In genomic region chr17:15059646-15060045, GRCm38 (mm10) we compare ENCODE assay signal across 24 mouse cellular contexts. TPM values are rescaled to one million over a fixed set of nuclear protein-coding genes. Genes with fewer than 3 reads are reported as not detected.
"Had no signal": no experiment of that assay in that cellular context is flagged by ENCODE, and none has a peak within 500 bp of the region (broad histone marks: within the 10 kb centered on the region; RNA-seq: fewer than 3 reads in every experiment).

No protein-coding gene starts in this region.

- H3K9ac ChIP-seq: limb, embryonic 13.5 days; liver, embryonic 14.5 days; liver, postnatal 0 days; lung, embryonic 14.5 days; stomach, embryonic 15.5 days had no signal

- H3K4me1 ChIP-seq: limb, embryonic 10.5 days; limb, embryonic 13.5 days; stomach, embryonic 15.5 days had no signal

- ATAC-seq: liver, postnatal 0 days; lung, postnatal 0 days had no signal

- H3K4me3 ChIP-seq: layer of hippocampus, adult 2 months; limb, embryonic 10.5 days; limb, embryonic 13.5 days; stomach, embryonic 15.5 days had no signal

- H3K27ac ChIP-seq: kidney, postnatal 0 days; layer of hippocampus, adult 2 months; limb, embryonic 10.5 days; limb, embryonic 13.5 days; liver, embryonic 14.5 days; stomach, embryonic 15.5 days had no signal

- DNase-seq: kidney, adult 2 months; kidney, postnatal 25 days; layer of hippocampus, adult 9-11 months; liver, postnatal 0 days; lung, embryonic 14.5 days; lung, postnatal 36 days; midbrain, embryonic 14.5 days; thymus, adult 2 months; thymus, postnatal 14 days; thymus, postnatal 4 days had no signal

- H3K4me2 ChIP-seq: limb, embryonic 13.5 days; lung, embryonic 14.5 days; midbrain, embryonic 11.5 days; stomach, embryonic 15.5 days had no signal

- H3K27me3 ChIP-seq: limb, embryonic 13.5 days; stomach, embryonic 15.5 days had no signal

- H3K9me3 ChIP-seq: limb, embryonic 10.5 days; limb, embryonic 13.5 days; stomach, embryonic 15.5 days had no signal

RNA-seq across cellular contexts. Expression of gene Tcte3, which starts 18.4 kb away (rescaled TPM):
- total RNA-seq: liver, adult 2 months; midbrain, postnatal 0 days had no signal
- polyA plus RNA-seq: kidney, adult 2 months; kidney, embryonic 14.5 days; kidney, postnatal 0 days; large intestine, adult 2 months; limb, embryonic 10.5 days; liver, adult 2 months; lung, embryonic 14.5 days; midbrain, embryonic 11.5 days; midbrain, postnatal 0 days; small intestine, adult 2 months; spleen, adult 2 months; stomach, embryonic 15.5 days; thymus, adult 2 months had no signal
